Mouse (Mus musculus) stomach, embryonic 14.5 days (tissue): ENCODE results near the gene Rps11. TPM values are rescaled to one million over a fixed set of nuclear protein-coding genes. Genes with fewer than 3 reads are reported as not detected.
"Not testable (repeated sequence)": the region's sequence is repeated elsewhere in the genome, so short reads cannot be mapped to it uniquely, and the experiment has no call there.

Experiments
- ATAC-seq: fragments of 200-750 bp; cut with Nextera tagmentation; 2 replicates; pipeline ENCODE4 v1.8.0; 2017; ENCODE audit warnings: low read depth, moderate TSS enrichment; ENCODE audit not compliant: insufficient number of reproducible peaks, insufficient read depth, low FRiP score
- H3K27ac ChIP-seq: fragments of 300-500 bp; sonication (generic); 2 replicates; pipeline ENCODE4 v1.5.1; 2014; ENCODE audit warnings: mild to moderate bottlenecking, low read length, moderate library complexity, mixed read lengths
- H3K27me3 ChIP-seq: fragments of 300-500 bp; sonication (generic); 2 replicates; pipeline ENCODE4 v1.6.1; 2014; ENCODE audit warnings: low read length, control low read depth, mixed read lengths; ENCODE audit not compliant: control insufficient read depth, insufficient read depth
- H3K36me3 ChIP-seq: fragments of 300-500 bp; sonication (generic); 2 replicates; pipeline ENCODE4 v1.6.1; 2014; ENCODE audit warnings: mild to moderate bottlenecking, control low read depth, low read length, moderate library complexity, mixed read lengths; ENCODE audit not compliant: control insufficient read depth, insufficient read depth
- H3K4me1 ChIP-seq: fragments of 300-500 bp; sonication (generic); 2 replicates; pipeline ENCODE4 v1.6.1; 2014; ENCODE audit warnings: low read length, control low read depth, mixed read lengths; ENCODE audit not compliant: control insufficient read depth, insufficient read depth
- H3K4me2 ChIP-seq: fragments of 300-500 bp; sonication (generic); replicated peaks from 2 replicates; pipeline ENCODE4 v1.6.1; 2014; ENCODE audit warnings: low read depth, low read length, control low read depth
- H3K4me3 ChIP-seq: fragments of 300-500 bp; sonication (generic); 2 replicates; pipeline ENCODE4 v1.5.1; 2014; ENCODE audit warnings: low read depth, low read length, control low read depth
- H3K9ac ChIP-seq: fragments of 300-500 bp; sonication (generic); replicated peaks from 2 replicates; pipeline ENCODE4 v1.6.1; 2014; ENCODE audit warnings: low read depth, mild to moderate bottlenecking, control low read depth, low read length, moderate library complexity, mixed read lengths
- H3K9me3 ChIP-seq: fragments of 300-500 bp; sonication (generic); 2 replicates; pipeline ENCODE4 v1.6.1; 2016; ENCODE audit warnings: low read depth, low read length, control low read depth; ENCODE audit not compliant: control insufficient read depth
- WGBS: fragments of 180-500 bp; shearing (Covaris S2); extraction: QIAGEN DNeasy Blood & Tissue Kit; methylation state at CpG from one replicate; pipeline ENCODE4 v1.1.7; 2014; 5-methylcytosine and 5-hydroxymethylcytosine counted together
- polyA plus RNA-seq: library from polyadenylated mRNA; unstranded; fragments of >200 nt; fragmentation: Nextera tagmentation; extraction: Ambion mirVana; gene quantifications from 2 replicates; pipeline ENCODE4 v1.2.1, GENCODE M21; 2014

The Rps11 gene
- polyA plus RNA-seq, 1 experiment from 2014 or later = 1,777 TPM

DNA sequence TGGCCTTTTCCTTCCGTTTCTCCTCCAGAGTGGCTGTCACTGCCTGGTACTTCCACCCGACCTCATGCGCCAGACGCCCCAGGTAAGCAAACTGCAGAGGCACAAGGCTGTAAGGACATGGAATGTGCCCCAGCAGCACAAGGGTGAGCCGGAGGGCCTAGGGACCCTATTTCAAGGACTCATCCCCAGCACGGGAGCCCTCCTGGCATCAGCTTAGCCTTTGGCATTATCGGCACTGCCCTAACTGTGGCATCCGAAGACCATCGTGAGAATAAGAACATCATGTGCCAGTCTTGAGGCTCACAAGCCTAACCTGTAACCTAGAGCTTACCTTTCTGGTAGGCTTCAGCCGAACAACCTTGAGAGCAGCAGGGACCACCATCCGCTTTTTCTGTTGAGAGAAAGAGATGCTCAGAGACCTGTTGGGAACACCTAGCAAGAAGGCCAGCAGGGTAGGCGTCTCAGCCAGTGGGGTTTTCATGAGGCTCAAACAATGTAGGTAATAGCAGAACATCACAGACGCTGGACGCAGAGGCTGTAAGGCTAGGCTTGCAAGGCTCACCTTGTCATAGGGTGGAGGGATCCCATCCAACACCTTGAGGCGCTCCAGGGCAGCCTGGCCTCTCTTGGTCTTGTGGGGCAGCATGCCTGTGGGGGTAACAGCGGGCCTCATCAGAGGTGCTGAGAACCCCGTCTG lies 2.1 kb upstream of the Rps11 start:
- H3K4me2 ChIP-seq = peak overlapping the region; percentile 87
- H3K27ac ChIP-seq = peak overlapping the region; percentile 87; the same call in 1 of the 2 replicates
- 70% methylated on average over 17 of the region's 17 CpGs for WGBS
- no peaks in the 10 kb centered on the region for H3K9me3 ChIP-seq
- H3K36me3 ChIP-seq = peaks cover 46% of the 10 kb centered on the region
- H3K27me3 ChIP-seq = no peaks in the 10 kb centered on the region
- peaks cover 31% of the 10 kb centered on the region for H3K4me1 ChIP-seq
- H3K9ac ChIP-seq = peak overlapping the region; percentile 99
- no peak for ATAC-seq
- H3K4me3 ChIP-seq = peak overlapping the region; percentile 93

DNA sequence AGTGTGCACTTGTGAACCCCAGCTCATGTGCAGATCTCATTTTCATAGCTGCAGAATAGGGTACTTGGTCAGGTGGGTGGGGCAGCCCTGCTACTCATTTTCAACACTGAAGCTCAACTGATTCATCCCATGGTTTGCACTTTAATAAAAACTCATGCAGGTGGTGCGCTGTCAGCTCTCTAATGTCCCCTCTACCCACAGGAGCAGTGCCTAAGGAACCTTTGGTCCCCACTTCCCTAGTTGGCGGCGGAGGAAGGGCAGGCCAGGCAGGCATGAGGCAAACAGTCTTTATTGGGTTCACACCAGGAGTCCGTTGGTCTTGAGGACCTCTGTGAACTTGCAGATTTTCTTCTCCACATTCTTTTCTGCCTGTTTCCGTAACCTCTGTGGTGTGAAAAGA lies 1.4 kb upstream of the Rps11 start:
- not testable (repeated sequence) for H3K9me3 ChIP-seq, H3K27me3 ChIP-seq, ATAC-seq, H3K4me2 ChIP-seq, H3K9ac ChIP-seq, H3K27ac ChIP-seq, H3K4me3 ChIP-seq
- H3K4me1 ChIP-seq = peaks cover 31% of the 10 kb centered on the region
- WGBS = 71% methylated on average over 5 of the region's 5 CpGs
- H3K36me3 ChIP-seq = peaks cover 52% of the 10 kb centered on the region

DNA sequence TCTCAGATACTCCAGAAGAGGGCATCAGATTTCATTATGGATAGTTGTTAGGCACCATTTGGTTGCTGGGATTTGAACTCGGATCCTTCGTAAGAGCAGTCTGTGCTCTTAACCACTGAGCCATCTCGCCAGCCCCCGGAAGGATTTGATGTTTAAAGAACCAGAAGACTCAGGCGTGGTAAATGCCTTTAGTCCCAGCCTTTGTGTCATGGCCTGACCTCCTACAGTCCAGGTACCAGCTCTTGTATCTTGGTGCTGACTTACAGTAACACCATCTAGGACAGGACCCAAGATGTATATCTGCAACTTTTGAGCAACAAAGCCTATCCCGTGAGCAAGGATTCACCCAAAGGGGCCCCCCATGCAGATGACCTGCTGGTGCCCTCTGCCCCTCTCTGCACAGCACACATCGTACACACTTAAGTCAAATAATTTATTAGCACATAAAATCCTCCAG lies 933 bp upstream of the Rps11 start:
- H3K4me3 ChIP-seq = no peak overlapping the region; the same call in 1 of the 2 replicates
- peak overlapping the region; percentile 79; the same call in 1 of the 2 replicates for H3K27ac ChIP-seq
- H3K9me3 ChIP-seq = no peaks in the 10 kb centered on the region
- no peak for ATAC-seq
- no peak overlapping the region for H3K9ac ChIP-seq
- peak overlapping the region; percentile 25; the same call in 1 of the 2 replicates for H3K4me2 ChIP-seq
- H3K36me3 ChIP-seq = peaks cover 57% of the 10 kb centered on the region
- peaks cover 31% of the 10 kb centered on the region for H3K4me1 ChIP-seq
- no peaks in the 10 kb centered on the region for H3K27me3 ChIP-seq
- WGBS = 17% methylated on average over 7 of the region's 7 CpGs

DNA sequence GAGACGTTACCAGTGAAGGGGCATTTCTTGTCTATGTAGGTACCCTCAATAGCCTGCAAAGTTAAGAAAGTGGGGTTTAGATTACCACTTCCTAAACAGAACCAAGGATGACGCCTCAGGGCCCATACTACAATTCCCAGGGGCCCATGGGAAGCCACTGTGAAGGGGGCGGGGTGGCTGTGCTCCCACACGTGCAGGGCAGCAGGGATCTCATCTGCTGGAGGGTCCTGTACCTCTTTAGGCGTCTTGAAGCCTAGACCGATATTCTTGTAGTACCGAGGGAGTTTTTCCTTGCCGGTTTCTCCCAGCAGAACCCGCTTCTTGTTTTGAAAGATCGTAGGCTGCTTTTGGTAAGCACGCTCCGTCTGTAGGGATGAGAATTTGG lies 1.1 kb downstream of the Rps11 start:
- Histone ChIP-seq H3K4me3 (peak overlapping the region; percentile 99), H3K27ac (peak overlapping the region; percentile 90; the same call in 1 of the 2 replicates), H3K4me1 (peaks cover 26% of the 10 kb centered on the region), H3K36me3 (peaks cover 68% of the 10 kb centered on the region), H3K4me2 (peak overlapping the region; percentile 84), H3K27me3 (no peaks in the 10 kb centered on the region), H3K9me3 (no peaks in the 10 kb centered on the region), H3K9ac (peak overlapping the region; percentile 100)
- WGBS = 13% methylated on average over 12 of the region's 12 CpGs
- ATAC-seq = no peak

DNA sequence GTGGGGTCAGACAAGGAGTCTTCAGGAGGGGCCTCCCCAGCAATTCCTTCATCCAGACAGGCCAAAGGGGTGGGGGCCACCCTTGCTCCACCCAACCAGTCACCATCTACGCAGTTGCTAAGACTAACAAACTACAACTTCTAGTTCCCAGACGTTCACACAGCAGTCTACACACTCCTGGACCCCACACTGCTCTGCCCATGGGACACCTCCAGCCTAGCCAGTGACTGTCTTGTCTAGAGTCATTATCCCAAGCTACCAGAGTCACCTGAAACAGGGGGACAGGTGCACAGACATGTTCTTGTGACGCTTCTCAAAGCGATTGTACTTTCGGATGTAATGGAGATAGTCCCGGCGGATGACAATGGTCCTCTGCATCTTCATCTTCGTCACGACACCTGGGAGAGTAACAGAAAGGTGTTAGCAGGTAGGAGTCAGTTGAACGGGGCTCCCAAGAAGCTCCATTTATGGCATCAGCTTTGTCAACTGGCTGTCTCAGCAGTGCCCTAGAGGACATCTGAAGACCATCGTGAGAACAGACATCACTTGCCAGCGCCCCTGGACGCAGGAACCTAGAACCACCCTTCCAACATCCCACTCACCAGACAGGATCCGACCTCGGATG lies 1.6 kb downstream of the Rps11 start:
- H3K36me3 ChIP-seq = peaks cover 68% of the 10 kb centered on the region
- 81% methylated on average over 15 of the region's 15 CpGs for WGBS
- peaks cover 26% of the 10 kb centered on the region for H3K4me1 ChIP-seq

DNA sequence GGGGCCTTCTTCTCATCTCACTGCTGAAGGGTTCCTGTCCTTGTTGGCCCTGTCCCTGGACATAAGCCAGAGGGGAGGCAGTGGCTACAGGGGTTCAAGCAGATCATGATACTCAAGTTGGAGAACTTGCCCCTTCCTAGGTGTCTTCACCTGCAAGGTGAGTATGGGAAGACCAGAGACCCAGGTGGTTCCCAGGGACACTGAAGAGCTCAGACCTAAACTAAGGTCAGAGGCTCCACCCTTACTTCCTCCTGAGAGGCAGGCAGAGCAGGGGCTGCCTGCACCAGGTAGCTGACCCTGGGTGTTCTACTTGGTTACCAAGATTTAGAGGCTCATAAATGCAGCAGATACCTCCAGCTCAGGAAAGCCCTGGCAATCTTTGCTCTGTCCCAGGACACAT lies 2.3 kb downstream of the Rps11 start:
- Histone ChIP-seq H3K36me3 (peaks cover 64% of the 10 kb centered on the region), H3K4me2 (no peak overlapping the region), H3K9me3 (no peaks in the 10 kb centered on the region), H3K4me3 (no peak overlapping the region), H3K27me3 (no peaks in the 10 kb centered on the region), H3K9ac (no peak overlapping the region), H3K27ac (peak overlapping the region; percentile 33; the same call in 1 of the 2 replicates), H3K4me1 (peaks cover 20% of the 10 kb centered on the region)
- no peak for ATAC-seq

More for the DNA sequence above, 1.6 kb downstream of the Rps11 start:
- Histone ChIP-seq H3K9ac (peak overlapping the region; percentile 100), H3K4me2 (peak overlapping the region; percentile 84), H3K9me3 (no peaks in the 10 kb centered on the region), H3K27me3 (no peaks in the 10 kb centered on the region), H3K4me3 (peak overlapping the region; percentile 99), H3K27ac (no peak overlapping the region)
- ATAC-seq = no peak

DNA sequence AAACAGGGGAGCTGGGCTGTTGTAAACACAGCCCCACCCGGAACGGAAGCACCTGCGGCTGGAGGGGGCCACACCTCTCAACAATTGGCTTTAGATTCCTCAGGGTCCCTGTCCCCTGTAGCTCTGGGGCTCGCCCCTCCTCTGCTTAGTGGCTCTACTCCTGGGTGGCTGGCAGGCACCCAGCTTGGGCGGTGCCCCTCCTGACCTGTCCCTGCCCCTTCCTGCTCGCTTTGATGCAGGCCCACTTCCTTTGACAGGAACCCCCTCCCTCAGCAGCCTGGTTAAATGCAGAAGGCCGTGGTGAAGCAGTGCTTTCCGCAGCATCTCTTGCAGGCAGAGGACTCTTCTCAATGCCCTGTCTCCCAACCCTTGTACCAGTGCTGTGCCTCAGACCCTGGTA lies 2.8 kb downstream of the Rps11 start:
- no peaks in the 10 kb centered on the region for H3K9me3 ChIP-seq
- no peak overlapping the region; the same call in 1 of the 2 replicates for H3K27ac ChIP-seq
- no peak overlapping the region for H3K4me3 ChIP-seq
- H3K27me3 ChIP-seq = no peaks in the 10 kb centered on the region
- H3K4me1 ChIP-seq = peaks cover 15% of the 10 kb centered on the region
- no peak overlapping the region for H3K4me2 ChIP-seq
- H3K9ac ChIP-seq = no peak overlapping the region
- ATAC-seq = no peak
- WGBS = 49% methylated on average over 8 of the region's 8 CpGs
- H3K36me3 ChIP-seq = peaks cover 58% of the 10 kb centered on the region

DNA sequence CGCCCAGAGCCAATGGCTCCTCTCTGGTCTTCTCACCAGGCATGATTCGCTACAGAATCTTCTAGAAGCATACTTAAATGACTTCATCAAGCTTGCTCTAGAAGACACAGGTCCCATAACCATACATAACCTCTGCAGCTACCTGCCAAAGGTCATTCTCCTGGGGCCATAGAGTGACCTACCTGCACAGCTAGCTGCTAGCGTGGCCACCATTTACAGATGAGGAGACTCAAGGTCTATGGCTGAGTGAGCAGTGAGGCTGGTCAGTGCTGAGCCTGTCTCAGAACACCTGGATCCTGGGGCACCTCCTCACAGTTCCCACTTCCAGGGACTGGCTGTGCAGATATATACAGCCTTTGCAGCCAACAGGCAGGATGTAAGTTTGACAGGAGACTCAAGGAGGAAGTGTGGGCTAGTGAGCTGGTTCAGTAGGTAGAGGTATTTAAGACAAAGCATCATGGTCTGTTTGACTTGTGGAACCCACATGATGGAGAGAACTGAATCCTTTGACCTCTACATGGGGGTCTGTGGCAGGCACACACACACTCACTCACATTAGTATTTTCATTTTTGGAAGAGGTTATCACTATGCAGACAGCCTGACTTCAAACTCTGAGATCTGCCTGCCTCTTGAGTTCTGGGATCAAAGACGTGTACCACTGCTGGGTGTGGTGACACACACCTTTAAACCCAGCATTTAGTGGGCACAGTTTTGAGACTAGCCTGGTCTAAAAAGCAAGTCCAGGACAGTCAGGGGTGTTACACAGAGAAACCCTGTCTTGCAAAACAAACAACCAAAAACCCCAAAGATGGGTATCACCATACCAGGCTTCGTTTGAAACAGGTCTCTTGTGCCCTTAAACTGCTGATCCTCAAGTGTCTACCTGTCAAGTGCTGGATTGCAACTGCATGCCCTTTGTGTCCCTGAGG lies 4.2 kb downstream of the Rps11 start:
- Histone ChIP-seq H3K9ac (no peak overlapping the region), H3K36me3 (peaks cover 45% of the 10 kb centered on the region), H3K4me1 (peaks cover 10% of the 10 kb centered on the region; the same call in 1 of the 2 replicates), H3K9me3 (no peaks in the 10 kb centered on the region), H3K4me2 (no peak overlapping the region), H3K27me3 (no peaks in the 10 kb centered on the region), H3K27ac (no peak overlapping the region), H3K4me3 (no peak overlapping the region)
- no peak for ATAC-seq
- WGBS = 81% methylated on average over 5 of the region's 5 CpGs
